ENCODE assay signal across 22 mouse cellular contexts in the genomic region with DNA sequence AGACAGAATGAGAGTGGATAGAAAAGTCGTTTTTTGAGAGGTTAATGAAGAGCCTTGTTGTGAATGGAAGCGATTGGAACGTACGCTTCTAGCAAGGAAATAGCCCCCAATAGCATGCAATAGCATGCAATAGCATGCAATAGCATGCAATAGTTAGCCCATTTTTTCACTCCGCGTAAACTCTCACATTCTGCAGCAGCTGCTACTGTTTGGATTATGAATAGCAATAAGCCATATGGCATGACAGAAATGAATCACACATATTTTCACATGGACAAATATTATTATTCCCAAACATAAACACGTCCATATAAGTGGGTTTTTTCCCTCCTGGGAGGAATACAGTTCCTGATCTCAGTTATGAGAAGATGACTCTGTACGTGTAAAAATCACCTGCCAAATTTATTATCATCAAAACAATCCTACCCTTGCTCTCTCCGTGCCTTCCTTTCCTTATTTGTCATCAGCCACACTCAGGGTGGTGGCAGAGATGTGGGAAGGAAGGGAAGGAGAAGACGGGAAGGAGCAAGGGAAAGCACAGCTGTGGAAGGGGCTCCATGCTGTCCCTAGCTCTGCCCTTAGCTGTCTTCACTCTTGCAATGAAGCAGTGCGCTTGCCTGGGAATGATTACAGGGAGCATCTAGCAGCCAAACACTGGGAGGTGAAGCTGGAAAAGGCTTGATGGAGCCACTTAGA.
A peak's percentile ranks its signal among the peaks of the same experiment; 100 is the strongest.
DNase-seq lines count a peak whose midpoint lies in the region; ATAC-seq and TF ChIP-seq lines count a peak whose summit lies in the region.
"Had no signal": no experiment of that assay in that cellular context is flagged by ENCODE, and none has a peak within 500 bp of the region (broad histone marks: within the 10 kb centered on the region; RNA-seq: fewer than 3 reads in every experiment).

No protein-coding gene starts in this region.

- 67% methylated on average over 11 of the region's 11 CpGs for WGBS in heart, embryonic 13.5 days
- WGBS in heart, embryonic 12.5 days, result 69% methylated on average over 11 of the region's 11 CpGs
- 45% methylated on average over 11 of the region's 11 CpGs for WGBS in lung, embryonic 14.5 days
- WGBS in neural tube, embryonic 15.5 days, result 61% methylated on average over 11 of the region's 11 CpGs

- peak; percentile 51 for DNase-seq in lung, embryonic 14.5 days
- no peak for DNase-seq in lung, postnatal 14 days
- DNase-seq in ovary, adult 18-20 months (ENCODE audit: low spot score), result no peak
- no peak for DNase-seq in spleen, adult 18-20 months
- DNase-seq: B cell, adult 2 months; cerebellum, adult 11-12 months; gastrocnemius, postnatal 25 days; kidney, adult 11 months; lung, adult 2 months; retina, postnatal 1 day had no signal

- no peaks in the 10 kb centered on the region for H3K9me3 ChIP-seq in heart, embryonic 13.5 days
- H3K9me3 ChIP-seq in heart, embryonic 12.5 days (replicated peaks), result no peaks in the 10 kb centered on the region
- H3K9me3 ChIP-seq in lung, embryonic 14.5 days (ENCODE audit: low read depth, low read length), result no peaks in the 10 kb centered on the region
- H3K9me3 ChIP-seq in neural tube, embryonic 15.5 days (replicated peaks), result no peaks in the 10 kb centered on the region
- H3K9me3 ChIP-seq: embryonic facial prominence, embryonic 13.5 days; heart, embryonic 10.5 days; hindbrain, embryonic 10.5 days; limb, embryonic 15.5 days; megakaryocyte, embryonic 14.5 days; neural tube, embryonic 12.5 days had no signal

- H3K4me3 ChIP-seq in heart, embryonic 13.5 days, result no peak overlapping the region
- H3K4me3 ChIP-seq in heart, embryonic 12.5 days, result no peak overlapping the region
- no peak overlapping the region for H3K4me3 ChIP-seq in lung, embryonic 14.5 days (ENCODE audit: low read depth, low read length)
- H3K4me3 ChIP-seq in embryonic fibroblast, embryonic 13.5 days (ENCODE audit: insufficient read depth, low read length), result no peak overlapping the region
- no peak overlapping the region for H3K4me3 ChIP-seq in neural tube, embryonic 15.5 days (replicated peaks)
- H3K4me3 ChIP-seq: embryonic facial prominence, embryonic 13.5 days; heart, embryonic 10.5 days; hindbrain, embryonic 10.5 days; limb, embryonic 15.5 days; megakaryocyte, embryonic 14.5 days; neural tube, embryonic 12.5 days had no signal

- H3K36me3 ChIP-seq in heart, embryonic 13.5 days, result no peaks in the 10 kb centered on the region
- H3K36me3 ChIP-seq in heart, embryonic 12.5 days, result no peaks in the 10 kb centered on the region
- no peaks in the 10 kb centered on the region for H3K36me3 ChIP-seq in lung, embryonic 14.5 days (ENCODE audit: insufficient read depth)
- no peaks in the 10 kb centered on the region for H3K36me3 ChIP-seq in neural tube, embryonic 15.5 days
- H3K36me3 ChIP-seq: embryonic facial prominence, embryonic 13.5 days; heart, embryonic 10.5 days; hindbrain, embryonic 10.5 days; limb, embryonic 15.5 days; neural tube, embryonic 12.5 days had no signal

- H3K27me3 ChIP-seq in heart, embryonic 13.5 days (replicated peaks), result no peaks in the 10 kb centered on the region
- no peaks in the 10 kb centered on the region for H3K27me3 ChIP-seq in heart, embryonic 12.5 days (replicated peaks)
- H3K27me3 ChIP-seq in lung, embryonic 14.5 days (ENCODE audit: insufficient read depth, low read length), result no peaks in the 10 kb centered on the region
- no peaks in the 10 kb centered on the region for H3K27me3 ChIP-seq in neural tube, embryonic 15.5 days (replicated peaks)
- H3K27me3 ChIP-seq: embryonic facial prominence, embryonic 13.5 days; limb, embryonic 15.5 days; neural tube, embryonic 12.5 days had no signal

- peak overlapping the region; percentile 21; the same call in 1 of the 2 replicates for H3K27ac ChIP-seq in heart, embryonic 13.5 days (replicated peaks)
- no peak overlapping the region for H3K27ac ChIP-seq in heart, embryonic 12.5 days (ENCODE audit: poor library complexity, severe bottlenecking)
- no peak overlapping the region for H3K27ac ChIP-seq in lung, embryonic 14.5 days (ENCODE audit: low read depth)
- peak overlapping the region; percentile 66 for H3K27ac ChIP-seq in embryonic fibroblast, embryonic 13.5 days (ENCODE audit: insufficient read depth, low read length)
- no peak overlapping the region for H3K27ac ChIP-seq in neural tube, embryonic 15.5 days (replicated peaks)
- H3K27ac ChIP-seq: embryonic facial prominence, embryonic 13.5 days; heart, embryonic 10.5 days; hindbrain, embryonic 10.5 days; neural tube, embryonic 12.5 days had no signal

- H3K4me1 ChIP-seq in heart, embryonic 13.5 days, result peaks cover 21% of the 10 kb centered on the region
- H3K4me1 ChIP-seq in heart, embryonic 12.5 days (replicated peaks), result peaks cover 21% of the 10 kb centered on the region
- 0 out of 2 replicates have a peak, but pooled peaks cover 3% of the 10 kb centered on the region for H3K4me1 ChIP-seq in lung, embryonic 14.5 days (ENCODE audit: insufficient read depth)
- H3K4me1 ChIP-seq in embryonic fibroblast, embryonic 13.5 days (ENCODE audit: control insufficient read depth, insufficient read depth, low read length), result no peaks in the 10 kb centered on the region; the same call in 1 of the 2 replicates
- H3K4me1 ChIP-seq in neural tube, embryonic 15.5 days, result no peaks in the 10 kb centered on the region
- H3K4me1 ChIP-seq: heart, embryonic 10.5 days; megakaryocyte, embryonic 14.5 days; neural tube, embryonic 12.5 days had no signal

- TF ChIP-seq CTCF in lung, embryonic 14.5 days (IDR thresholded peaks at IDR 0.05; ENCODE audit: low read depth), result no peak
- TF ChIP-seq CTCF in embryonic fibroblast, embryonic 13.5 days (IDR thresholded peaks at IDR 0.05; ENCODE audit: borderline replicate concordance, insufficient read depth, low read length), result no peak

- no peak overlapping the region for H3K9ac ChIP-seq in heart, embryonic 13.5 days
- H3K9ac ChIP-seq in heart, embryonic 12.5 days, result no peak overlapping the region
- H3K9ac ChIP-seq in lung, embryonic 14.5 days, result no peak overlapping the region
- no peak overlapping the region for H3K9ac ChIP-seq in neural tube, embryonic 15.5 days (replicated peaks)
- H3K9ac ChIP-seq: embryonic facial prominence, embryonic 13.5 days; limb, embryonic 15.5 days; neural tube, embryonic 12.5 days had no signal

- H3K4me2 ChIP-seq in heart, embryonic 13.5 days, result no peak overlapping the region
- H3K4me2 ChIP-seq in heart, embryonic 12.5 days, result no peak overlapping the region
- no peak overlapping the region for H3K4me2 ChIP-seq in lung, embryonic 14.5 days
- H3K4me2 ChIP-seq in neural tube, embryonic 15.5 days, result no peak overlapping the region
- H3K4me2 ChIP-seq: embryonic facial prominence, embryonic 13.5 days; limb, embryonic 15.5 days; neural tube, embryonic 12.5 days had no signal

- no peak for TF ChIP-seq POLR2A in embryonic fibroblast, embryonic 13.5 days (IDR thresholded peaks at IDR 0.05; ENCODE audit: low read depth, low read length)

- ATAC-seq in heart, embryonic 13.5 days (ENCODE audit: extremely low read depth, insufficient number of reproducible peaks, low FRiP score, low TSS enrichment), result no peak
- no peak for ATAC-seq in heart, embryonic 12.5 days (ENCODE audit: insufficient number of reproducible peaks, low FRiP score)
- peak; percentile 73 for ATAC-seq in lung, embryonic 14.5 days (ENCODE audit: insufficient read depth)
- 0 out of 2 replicates have a peak, but pooled peaks have one; percentile 32 for ATAC-seq in neural tube, embryonic 15.5 days (ENCODE audit: low FRiP score)
- ATAC-seq: midbrain, embryonic 16.5 days; Patski had no signal

Comparison
In these comparisons a context has a peak if more than half of its experiments do, and no peak if none do; other contexts are left out.
1. H3K27ac ChIP-seq: peak in heart, embryonic 13.5 days (single experiment) and embryonic fibroblast, embryonic 13.5 days (single experiment); none in heart, embryonic 12.5 days (single experiment), lung, embryonic 14.5 days (single experiment) and neural tube, embryonic 15.5 days (single experiment).
2. ATAC-seq: peak in lung, embryonic 14.5 days (single experiment) and neural tube, embryonic 15.5 days (single experiment); none in heart, embryonic 13.5 days (single experiment) and heart, embryonic 12.5 days (single experiment).